Mouse (Mus musculus) midbrain, embryonic 15.5 days (tissue): ENCODE measurements at regions not wholly inside any gene's neighbourhood (a gene's known extent, or its start where the extent isn't known, plus 50 kb on each side); places are given as distances from the start of the nearest gene placed in this dataset.

Experiments used
- ATAC-seq: fragments of 200-750 bp; cut with Nextera tagmentation; replicated peaks from 2 replicates; pipeline ENCODE4 v1.8.0; 2017; ENCODE audit warnings: moderate TSS enrichment
- H3K27ac ChIP-seq: fragments of 300-500 bp; sonication (generic); 2 replicates; pipeline ENCODE4 v1.5.1; 2015; ENCODE audit warnings: mild to moderate bottlenecking, inconsistent platforms
- H3K27me3 ChIP-seq: fragments of 300-500 bp; sonication (generic); replicated peaks from 2 replicates; pipeline ENCODE4 v1.6.1; 2015; ENCODE audit warnings: inconsistent platforms
- H3K36me3 ChIP-seq: fragments of 300-500 bp; sonication (generic); replicated peaks from 2 replicates; pipeline ENCODE4 v1.6.1; 2015; ENCODE audit warnings: inconsistent platforms
- H3K4me1 ChIP-seq: fragments of 300-500 bp; sonication (generic); 2 replicates; pipeline ENCODE4 v1.6.1; 2015; ENCODE audit warnings: inconsistent platforms
- H3K4me2 ChIP-seq: fragments of 300-500 bp; sonication (generic); 2 replicates; pipeline ENCODE4 v1.6.1; 2015; ENCODE audit warnings: inconsistent platforms, mild to moderate bottlenecking, moderate library complexity
- H3K4me3 ChIP-seq: fragments of 300-500 bp; sonication (generic); 2 replicates; pipeline ENCODE4 v1.5.1; 2015; ENCODE audit warnings: mild to moderate bottlenecking, inconsistent platforms
- H3K9ac ChIP-seq: fragments of 300-500 bp; sonication (generic); 2 replicates; pipeline ENCODE4 v1.6.1; 2015; ENCODE audit warnings: mild to moderate bottlenecking, inconsistent platforms
- H3K9me3 ChIP-seq: fragments of 300-500 bp; sonication (generic); 2 replicates; pipeline ENCODE4 v1.6.1; 2016; ENCODE audit warnings: inconsistent platforms
- WGBS: fragments of 180-500 bp; shearing (Covaris S2); methylation state at CpG from one replicate; pipeline ENCODE4 v1.1.7; 2015; ENCODE audit warnings: mixed read lengths; 5-methylcytosine and 5-hydroxymethylcytosine counted together

DNA sequence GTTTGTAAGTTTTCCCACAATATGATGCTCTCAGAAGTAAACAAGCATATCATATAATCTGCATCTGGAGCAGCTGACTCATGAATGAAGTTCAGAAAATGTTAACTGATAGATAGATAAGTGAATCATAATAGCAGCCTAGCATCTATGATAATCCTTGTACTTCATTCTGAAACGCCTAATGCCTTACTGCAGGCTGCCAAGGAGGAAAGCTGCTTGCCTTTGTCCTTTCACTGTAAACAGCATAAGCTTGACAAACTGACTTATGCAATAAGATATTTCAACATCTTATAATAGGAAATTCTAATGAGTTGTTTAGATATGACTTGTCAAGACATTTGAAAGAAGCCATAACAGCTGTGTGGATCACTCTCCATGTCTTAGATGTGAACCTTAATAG lies 920.3 kb upstream of the Gm7489 start:
- Histone ChIP-seq H3K4me1 (no peaks in the 10 kb centered on the region; the same call in 1 of the 2 replicates), H3K4me3 (no peak overlapping the region), H3K27me3 (no peaks in the 10 kb centered on the region), H3K36me3 (no peaks in the 10 kb centered on the region), H3K4me2 (no peak overlapping the region), H3K9me3 (no peaks in the 10 kb centered on the region), H3K27ac (no peak overlapping the region), H3K9ac (no peak overlapping the region)
- WGBS: 20% methylated on average over 1 of the region's 1 CpGs
- no peak for ATAC-seq

DNA sequence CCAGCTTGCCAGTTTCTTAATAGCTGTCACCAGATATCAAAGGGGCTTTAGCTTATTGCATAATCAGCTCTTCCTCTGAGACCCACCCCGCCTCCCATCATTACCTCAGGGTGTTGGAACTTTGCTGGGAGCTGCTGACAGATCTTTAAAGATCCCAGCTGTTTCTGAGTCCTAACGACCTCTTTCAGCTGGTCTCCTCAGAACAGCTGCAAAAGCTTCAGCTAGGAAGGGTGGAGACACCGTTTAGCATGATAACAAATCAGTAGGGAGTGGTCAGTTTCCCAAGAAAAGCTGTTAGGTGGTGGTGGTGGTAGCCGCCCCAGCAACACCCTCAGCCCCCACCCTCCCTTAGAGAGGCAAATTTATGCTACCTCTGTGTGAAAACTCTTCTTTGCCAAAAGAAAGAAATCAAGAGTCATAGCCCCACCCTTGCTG lies 916.9 kb upstream of the Gm7489 start:
- no peak overlapping the region for H3K9ac ChIP-seq
- H3K9me3 ChIP-seq: no peaks in the 10 kb centered on the region
- H3K36me3 ChIP-seq: no peaks in the 10 kb centered on the region
- no peaks in the 10 kb centered on the region for H3K27me3 ChIP-seq
- H3K4me2 ChIP-seq: 0 out of 2 replicates have a peak overlapping the region, but pooled peaks have one; percentile 9
- no peak for ATAC-seq
- no peak overlapping the region for H3K4me3 ChIP-seq
- no peaks in the 10 kb centered on the region; the same call in 1 of the 2 replicates for H3K4me1 ChIP-seq
- H3K27ac ChIP-seq: no peak overlapping the region
- 7% methylated on average over 4 of the region's 4 CpGs for WGBS

DNA sequence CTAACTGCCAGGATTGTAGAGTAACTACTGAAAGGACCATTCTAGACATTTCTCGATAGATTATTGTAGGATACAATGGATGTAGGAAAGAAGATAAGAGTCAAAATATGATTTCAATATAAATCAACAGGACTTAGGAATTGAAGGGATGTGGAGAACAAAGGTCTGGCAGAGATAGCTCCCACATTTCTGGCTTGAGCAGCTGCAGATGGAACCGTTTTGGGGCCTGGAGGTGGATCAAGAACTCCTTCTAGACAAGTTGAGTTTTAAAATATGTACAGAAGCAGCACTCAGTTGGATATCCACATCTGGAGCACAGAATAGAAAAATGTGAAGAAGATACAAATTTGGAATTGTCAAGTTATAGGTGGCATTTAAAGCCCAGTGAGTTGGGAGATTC lies 901.9 kb upstream of the Gm7489 start:
- no peaks in the 10 kb centered on the region for H3K27me3 ChIP-seq
- no peak overlapping the region for H3K9ac ChIP-seq
- no peak overlapping the region for H3K27ac ChIP-seq
- no peaks in the 10 kb centered on the region for H3K4me1 ChIP-seq
- H3K9me3 ChIP-seq: no peaks in the 10 kb centered on the region
- WGBS: 88% methylated on average over 2 of the region's 2 CpGs
- no peaks in the 10 kb centered on the region for H3K36me3 ChIP-seq
- no peak overlapping the region for H3K4me2 ChIP-seq
- ATAC-seq: no peak
- no peak overlapping the region for H3K4me3 ChIP-seq

DNA sequence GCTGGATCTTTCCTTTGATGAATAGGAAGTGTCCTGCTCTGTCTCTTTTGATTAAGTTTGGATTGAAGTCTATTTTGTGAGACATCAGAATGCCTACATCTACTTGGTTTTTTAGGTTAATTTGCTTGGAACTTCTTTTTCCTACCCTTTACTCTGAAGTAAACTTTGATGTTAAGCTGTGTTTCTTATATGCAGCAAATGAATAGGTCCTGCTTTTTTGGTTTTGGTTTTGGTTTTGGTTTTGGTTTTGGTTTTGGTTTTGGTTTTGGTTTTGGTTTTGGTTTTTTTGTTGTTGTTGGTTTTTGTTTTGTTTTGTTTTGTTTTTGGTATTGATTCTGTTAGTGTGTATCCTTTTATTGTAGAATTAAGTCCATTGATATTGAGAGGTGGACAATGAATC lies 894.1 kb upstream of the Gm7489 start:
- Histone ChIP-seq H3K4me3 (no peak overlapping the region), H3K4me1 (no peaks in the 10 kb centered on the region), H3K9ac (no peak overlapping the region), H3K36me3 (no peaks in the 10 kb centered on the region), H3K27ac (no peak overlapping the region), H3K9me3 (no peaks in the 10 kb centered on the region), H3K27me3 (no peaks in the 10 kb centered on the region), H3K4me2 (no peak overlapping the region)
- ATAC-seq: no peak

GRCm38 (mm10) chr15:52994351-52994750 lies 890.4 kb upstream of the Gm7489 start:
- no peaks in the 10 kb centered on the region for H3K36me3 ChIP-seq
- ATAC-seq: no peak
- H3K27ac ChIP-seq: no peak overlapping the region
- H3K27me3 ChIP-seq: no peaks in the 10 kb centered on the region
- no peaks in the 10 kb centered on the region for H3K4me1 ChIP-seq
- H3K4me2 ChIP-seq: no peak overlapping the region
- no peak overlapping the region for H3K9ac ChIP-seq
- WGBS: 75% methylated on average over 1 of the region's 1 CpGs
- no peak overlapping the region for H3K4me3 ChIP-seq
- no peaks in the 10 kb centered on the region for H3K9me3 ChIP-seq

DNA sequence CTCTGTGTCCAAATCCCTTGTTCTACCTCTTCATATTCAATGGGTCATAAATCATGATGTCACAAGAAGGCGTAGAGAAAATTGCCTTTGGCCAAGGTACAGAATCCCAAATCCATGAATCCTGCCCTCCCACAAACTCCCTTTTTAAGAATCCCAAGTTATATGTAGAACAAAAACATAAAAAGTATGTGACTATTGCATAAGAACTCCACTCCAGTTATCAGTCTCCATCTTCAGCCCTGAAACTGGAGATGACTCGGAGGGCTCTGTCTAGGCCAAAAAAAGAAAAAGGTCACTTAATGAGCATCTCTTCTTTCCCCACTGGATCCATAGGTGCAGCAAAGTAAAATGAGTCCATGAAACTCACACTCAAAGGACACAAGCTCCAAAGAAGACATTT lies 885.5 kb upstream of the Gm7489 start:
- no peaks in the 10 kb centered on the region for H3K27me3 ChIP-seq
- 93% methylated on average over 2 of the region's 2 CpGs for WGBS
- H3K4me2 ChIP-seq: no peak overlapping the region
- no peak overlapping the region for H3K27ac ChIP-seq
- H3K4me1 ChIP-seq: no peaks in the 10 kb centered on the region
- H3K9me3 ChIP-seq: no peaks in the 10 kb centered on the region
- H3K36me3 ChIP-seq: no peaks in the 10 kb centered on the region
- no peak for ATAC-seq
- H3K9ac ChIP-seq: no peak overlapping the region
- H3K4me3 ChIP-seq: no peak overlapping the region

GRCm38 (mm10) chr15:52999776-53000175 lies 884.9 kb upstream of the Gm7489 start:
- Histone ChIP-seq H3K9ac (no peak overlapping the region), H3K4me2 (no peak overlapping the region), H3K27me3 (no peaks in the 10 kb centered on the region), H3K4me1 (no peaks in the 10 kb centered on the region), H3K9me3 (no peaks in the 10 kb centered on the region), H3K27ac (no peak overlapping the region), H3K4me3 (no peak overlapping the region), H3K36me3 (no peaks in the 10 kb centered on the region)
- 85% methylated on average over 2 of the region's 2 CpGs for WGBS
- no peak for ATAC-seq

GRCm38 (mm10) chr15:53001429-53001828 lies 883.3 kb upstream of the Gm7489 start:
- no peak for ATAC-seq

DNA sequence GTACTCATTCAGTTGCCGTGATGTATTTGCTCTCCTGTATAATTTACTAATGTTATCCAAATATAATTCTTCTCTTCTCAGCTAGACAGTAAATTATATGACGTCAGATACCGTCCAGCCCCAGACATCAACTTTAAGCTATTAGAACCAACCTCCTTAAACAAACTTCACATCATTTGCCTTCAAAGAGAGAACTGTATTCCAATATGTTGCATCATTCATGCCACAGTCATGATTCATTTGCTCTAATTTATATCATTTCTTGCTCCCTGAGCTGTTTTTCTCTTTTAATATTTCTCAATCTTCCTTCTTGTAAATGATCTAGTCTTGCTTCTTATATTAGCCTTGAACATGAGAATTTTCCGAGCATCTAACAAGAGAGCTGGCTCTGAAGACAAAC lies 882.7 kb upstream of the Gm7489 start:
- WGBS: 94% methylated on average over 4 of the region's 4 CpGs
- no peaks in the 10 kb centered on the region for H3K4me1 ChIP-seq
- ATAC-seq: no peak
- H3K36me3 ChIP-seq: no peaks in the 10 kb centered on the region
- H3K9me3 ChIP-seq: no peaks in the 10 kb centered on the region
- no peak overlapping the region for H3K27ac ChIP-seq
- no peak overlapping the region for H3K9ac ChIP-seq
- H3K4me3 ChIP-seq: no peak overlapping the region
- no peak overlapping the region for H3K4me2 ChIP-seq
- no peaks in the 10 kb centered on the region for H3K27me3 ChIP-seq

More at GRCm38 (mm10) chr15:53001429-53001828, 883.3 kb upstream of the Gm7489 start:
- Histone ChIP-seq H3K27me3 (no peaks in the 10 kb centered on the region), H3K4me2 (no peak overlapping the region), H3K4me1 (no peaks in the 10 kb centered on the region), H3K27ac (no peak overlapping the region), H3K9me3 (no peaks in the 10 kb centered on the region), H3K36me3 (no peaks in the 10 kb centered on the region), H3K4me3 (no peak overlapping the region), H3K9ac (no peak overlapping the region)
- WGBS: 85% methylated on average over 3 of the region's 3 CpGs

DNA sequence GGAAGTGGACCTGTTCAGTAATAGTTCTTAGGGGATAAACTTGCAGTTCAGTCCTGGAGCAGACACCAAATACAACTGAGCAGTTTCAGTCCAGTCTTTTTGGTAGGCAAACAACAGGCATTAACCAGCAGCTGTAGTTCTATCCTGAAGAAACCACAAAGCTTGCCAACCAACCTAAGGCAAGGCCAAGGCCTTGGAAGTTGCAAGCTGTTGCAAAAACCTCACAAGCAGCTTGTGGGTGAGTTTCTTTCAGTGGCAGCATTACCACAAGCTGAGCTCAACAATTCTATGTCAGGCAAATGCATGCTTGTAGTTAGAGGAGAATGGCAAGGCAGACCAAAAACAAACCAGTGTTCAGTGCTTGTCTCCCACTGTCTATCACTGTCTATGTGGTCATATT lies 880.6 kb upstream of the Gm7489 start:
- H3K9me3 ChIP-seq: no peaks in the 10 kb centered on the region
- no peak overlapping the region for H3K4me3 ChIP-seq

DNA sequence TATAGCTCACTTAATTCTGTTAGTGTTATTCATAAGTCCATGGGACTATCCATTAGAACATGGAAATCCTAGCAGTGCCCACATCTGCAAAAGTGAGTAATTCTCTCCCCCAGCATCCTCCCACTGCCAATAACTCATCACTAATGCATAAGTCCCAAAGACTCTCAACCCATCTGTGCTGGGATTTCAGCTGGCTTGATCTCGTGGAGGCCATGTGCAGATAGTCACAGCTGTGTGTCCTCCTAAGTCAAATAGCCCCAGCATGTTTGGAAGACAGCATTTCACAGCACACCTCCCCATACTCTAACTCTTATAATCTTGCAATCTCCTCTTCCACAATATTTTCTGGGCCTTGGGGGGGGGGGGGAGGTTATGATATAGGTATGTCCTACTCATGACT lies 877.9 kb upstream of the Gm7489 start:
- no peaks in the 10 kb centered on the region for H3K9me3 ChIP-seq
- no peaks in the 10 kb centered on the region for H3K4me1 ChIP-seq
- H3K27ac ChIP-seq: no peak overlapping the region
- H3K9ac ChIP-seq: no peak overlapping the region
- no peaks in the 10 kb centered on the region for H3K36me3 ChIP-seq
- no peak overlapping the region for H3K4me3 ChIP-seq
- ATAC-seq: no peak
- no peaks in the 10 kb centered on the region for H3K27me3 ChIP-seq
- H3K4me2 ChIP-seq: no peak overlapping the region
- 66% methylated on average over 1 of the region's 1 CpGs for WGBS

More for the DNA sequence above, 880.6 kb upstream of the Gm7489 start:
- no peak overlapping the region for H3K27ac ChIP-seq
- H3K4me2 ChIP-seq: no peak overlapping the region
- H3K27me3 ChIP-seq: no peaks in the 10 kb centered on the region
- ATAC-seq: no peak
- H3K36me3 ChIP-seq: no peaks in the 10 kb centered on the region
- H3K9ac ChIP-seq: no peak overlapping the region
- no peaks in the 10 kb centered on the region for H3K4me1 ChIP-seq

GRCm38 (mm10) chr15:53009337-53009736 lies 875.4 kb upstream of the Gm7489 start:
- peak; percentile 81; the same call in 1 of the 2 replicates for ATAC-seq
- Histone ChIP-seq H3K36me3 (no peaks in the 10 kb centered on the region), H3K27ac (no peak overlapping the region), H3K4me3 (no peak overlapping the region), H3K4me2 (no peak overlapping the region), H3K9me3 (no peaks in the 10 kb centered on the region), H3K27me3 (no peaks in the 10 kb centered on the region), H3K4me1 (no peaks in the 10 kb centered on the region), H3K9ac (no peak overlapping the region)
- 90% methylated on average over 3 of the region's 3 CpGs for WGBS
